Mouse (Mus musculus) G1E (cell line): ENCODE measurements around the gene Pim3.

Experiments
- CTCF ChIP-seq: IDR thresholded peaks from 2 replicates; pipeline ENCODE4 v1.5.1; 2012; ENCODE audit warnings: low read depth, low read length, inconsistent platforms, mixed read lengths
- GATA1 ChIP-seq: IDR thresholded peaks from 2 replicates; pipeline ENCODE4 v1.6.1; 2012; ENCODE audit warnings: borderline replicate concordance, low read length, inconsistent platforms, mixed read lengths

- TF ChIP-seq CTCF (no peak), GATA1 (no peak)
These were observed 33.1 kb downstream of the Pim3 start for GRCm38 (mm10) chr15:88895119-88895518.
